Mouse (Mus musculus) kidney, postnatal 4 days (tissue): ENCODE measurements at regions not wholly inside any gene's neighbourhood (a gene's known extent, or its start where the extent isn't known, plus 50 kb on each side); places are given as distances from the start of the nearest gene placed in this dataset.

Source experiments
- DNase-seq, 2 experiments: peaks; one replicate each; pipeline ENCODE4 v3.0.0; 2021; ENCODE audit warnings: mixed read lengths in 2 of 2

GRCm38 (mm10) chr3:132237344-132237743 lies 152.3 kb downstream of the Dkk2 start:
- no peak for DNase-seq

GRCm38 (mm10) chr3:132257834-132258233 lies 172.7 kb downstream of the Dkk2 start:
- DNase-seq = no peak

GRCm38 (mm10) chr3:132269641-132270040 lies 184.5 kb downstream of the Dkk2 start:
- DNase-seq = no peak

- DNase-seq = peak; percentile 1 to 2
Measured at GRCm38 (mm10) chr3:132274786-132275185, 189.7 kb downstream of the Dkk2 start.

GRCm38 (mm10) chr3:132277771-132278170 lies 192.7 kb downstream of the Dkk2 start:
- DNase-seq = no peak

GRCm38 (mm10) chr3:132287714-132288113 lies 202.6 kb downstream of the Dkk2 start:
- no peak for DNase-seq

GRCm38 (mm10) chr3:132326961-132327360 lies 241.9 kb downstream of the Dkk2 start:
- peak; percentile 14 to 20 for DNase-seq

GRCm38 (mm10) chr3:132343625-132344024 lies 258.5 kb downstream of the Dkk2 start:
- DNase-seq = no peak

- no peak for DNase-seq
Measured at GRCm38 (mm10) chr3:132345856-132346255, 260.8 kb downstream of the Dkk2 start.

- no peak for DNase-seq
Measured at GRCm38 (mm10) chr3:132349602-132350001, 264.5 kb downstream of the Dkk2 start.

- DNase-seq = no peak
Measured at GRCm38 (mm10) chr3:132353204-132353603, 268.1 kb downstream of the Dkk2 start.

GRCm38 (mm10) chr3:132359596-132359995 lies 270.0 kb upstream of the Gimd1 start:
- no peak for DNase-seq

GRCm38 (mm10) chr3:132375579-132375978 lies 254.0 kb upstream of the Gimd1 start:
- DNase-seq = no peak

- no peak for DNase-seq
Measured at GRCm38 (mm10) chr3:132417742-132418141, 211.9 kb upstream of the Gimd1 start.

- peak; percentile 11 to 36 for DNase-seq
Measured at GRCm38 (mm10) chr3:132425819-132426671, 203.6 kb upstream of the Gimd1 start.

- DNase-seq = no peak
Measured at GRCm38 (mm10) chr3:132427244-132427643, 202.4 kb upstream of the Gimd1 start.

GRCm38 (mm10) chr3:132428148-132428547 lies 201.5 kb upstream of the Gimd1 start:
- DNase-seq = peak; percentile 14 to 31

- DNase-seq = no peak
Measured at GRCm38 (mm10) chr3:132431805-132432204, 197.8 kb upstream of the Gimd1 start.

- DNase-seq = no peak
Measured at GRCm38 (mm10) chr3:132441226-132441625, 188.4 kb upstream of the Gimd1 start.

GRCm38 (mm10) chr3:132453927-132454326 lies 175.7 kb upstream of the Gimd1 start:
- DNase-seq = no peak

- no peak for DNase-seq
Measured at GRCm38 (mm10) chr3:132462348-132462959, 167.2 kb upstream of the Gimd1 start.

GRCm38 (mm10) chr3:132471070-132471469 lies 158.6 kb upstream of the Gimd1 start:
- DNase-seq = peak in 1 of 2 experiments; percentile 6

GRCm38 (mm10) chr3:132477768-132478167 lies 151.9 kb upstream of the Gimd1 start:
- DNase-seq = no peak

GRCm38 (mm10) chr3:132479275-132479674 lies 150.3 kb upstream of the Gimd1 start:
- no peak for DNase-seq
